Mouse (Mus musculus): ENCODE data around the gene Zcchc17. TPM values are rescaled to one million over a fixed set of nuclear protein-coding genes. Genes with fewer than 3 reads are reported as not detected.
A peak's percentile ranks its signal among the peaks of the same experiment; 100 is the strongest.

The Zcchc17 gene
- polyA plus RNA-seq, 1 experiment: 18.2 TPM

DNA sequence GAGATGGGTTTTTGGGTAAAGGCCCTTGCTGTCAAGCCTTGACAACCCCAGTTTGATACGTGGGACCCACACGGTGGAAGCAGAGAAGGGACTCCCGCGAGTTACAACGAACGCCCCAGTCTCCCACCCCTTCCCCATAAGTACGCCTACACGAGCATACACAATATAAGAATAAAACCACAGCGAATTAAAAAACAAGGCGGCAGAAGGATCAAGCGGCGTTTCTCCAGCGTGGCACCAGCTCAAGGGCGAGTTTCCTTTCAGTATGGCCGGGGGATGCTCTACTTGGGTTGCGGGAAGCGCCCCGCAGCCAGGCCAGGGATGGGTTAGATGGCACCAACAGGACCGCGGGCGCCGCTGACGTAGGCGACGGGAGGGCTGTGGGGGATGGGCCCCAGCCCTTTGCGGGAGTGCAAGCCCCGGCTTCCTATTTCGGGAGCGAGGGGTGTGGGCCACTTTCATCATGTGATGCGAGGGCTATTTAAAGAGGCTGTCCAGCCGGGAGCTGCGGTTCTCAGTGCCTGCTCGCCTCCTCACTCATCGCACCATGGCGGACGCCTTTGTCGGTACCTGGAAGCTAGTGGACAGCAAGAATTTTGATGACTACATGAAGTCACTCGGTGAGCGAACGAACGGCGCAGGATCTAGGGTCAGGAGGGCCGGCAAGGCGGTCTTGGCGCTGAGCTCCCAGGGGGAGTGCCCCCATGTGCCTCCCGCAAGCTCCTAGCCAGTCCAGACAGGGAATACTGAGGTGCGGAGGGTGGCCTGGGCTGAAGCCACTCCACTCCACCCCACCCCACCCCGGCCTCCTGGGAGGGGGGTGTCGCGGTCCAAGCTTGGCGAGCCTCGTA is 51.3 kb downstream of the Zcchc17 start, which contains the start of the genes Fabp3 and Gm10570:
Gene Fabp3, plus strand, starts transcription at position 365 of the 851 bp plus-strand sequence.
Gene Gm10570, minus strand, starts transcription at position 444 of the 851 bp plus-strand sequence.
- DNase-seq: peak; percentile 33
- no peaks in the 10 kb centered on the region for H3K4me1 ChIP-seq (ENCODE audit: control insufficient read depth, insufficient read depth, low read length)
- peak within 1 kb of the TSS; percentile 57 for H3K4me3 ChIP-seq (replicated peaks; ENCODE audit: extremely low read depth, low read depth, low read length)
- 1% methylated on average over 52 of the region's 52 CpGs for WGBS
- TF ChIP-seq CTCF (IDR thresholded peaks at IDR 0.05; ENCODE audit: insufficient read depth, low read length) (no peak), POLR2A (IDR thresholded peaks at IDR 0.05; ENCODE audit: borderline replicate concordance, extremely low read depth, low read depth, low read length) (no peak)

DNA sequence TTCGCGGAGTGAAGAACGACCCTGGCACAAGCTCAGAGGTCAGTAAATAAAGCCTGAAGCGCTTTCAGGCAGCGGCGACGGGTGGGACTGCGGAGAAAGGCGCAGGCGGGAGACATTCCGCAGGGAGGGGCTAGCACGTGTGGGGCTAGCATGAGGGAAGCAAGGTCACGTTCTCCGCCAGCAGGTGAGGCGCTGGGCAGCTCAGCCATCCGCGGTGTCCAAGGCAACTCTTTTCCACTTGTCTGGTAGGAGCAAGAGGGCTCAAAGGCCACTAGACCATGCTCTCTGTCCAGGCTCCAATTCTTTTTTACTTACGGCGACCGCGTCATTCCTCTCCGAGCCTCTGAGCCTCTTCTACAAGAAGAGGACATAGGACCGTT is 51.9 kb downstream of the Zcchc17 start:
- 2% methylated on average over 23 of the region's 23 CpGs for WGBS
- peak; percentile 57 for DNase-seq
- H3K4me3 ChIP-seq (replicated peaks; ENCODE audit: extremely low read depth, low read depth, low read length): peak overlapping the region; percentile 3
- no peaks in the 10 kb centered on the region for H3K4me1 ChIP-seq (ENCODE audit: control insufficient read depth, insufficient read depth, low read length)
- TF ChIP-seq CTCF (IDR thresholded peaks at IDR 0.05; ENCODE audit: insufficient read depth, low read length): no peak
- no peak for TF ChIP-seq POLR2A (IDR thresholded peaks at IDR 0.05; ENCODE audit: borderline replicate concordance, extremely low read depth, low read depth, low read length)

DNA sequence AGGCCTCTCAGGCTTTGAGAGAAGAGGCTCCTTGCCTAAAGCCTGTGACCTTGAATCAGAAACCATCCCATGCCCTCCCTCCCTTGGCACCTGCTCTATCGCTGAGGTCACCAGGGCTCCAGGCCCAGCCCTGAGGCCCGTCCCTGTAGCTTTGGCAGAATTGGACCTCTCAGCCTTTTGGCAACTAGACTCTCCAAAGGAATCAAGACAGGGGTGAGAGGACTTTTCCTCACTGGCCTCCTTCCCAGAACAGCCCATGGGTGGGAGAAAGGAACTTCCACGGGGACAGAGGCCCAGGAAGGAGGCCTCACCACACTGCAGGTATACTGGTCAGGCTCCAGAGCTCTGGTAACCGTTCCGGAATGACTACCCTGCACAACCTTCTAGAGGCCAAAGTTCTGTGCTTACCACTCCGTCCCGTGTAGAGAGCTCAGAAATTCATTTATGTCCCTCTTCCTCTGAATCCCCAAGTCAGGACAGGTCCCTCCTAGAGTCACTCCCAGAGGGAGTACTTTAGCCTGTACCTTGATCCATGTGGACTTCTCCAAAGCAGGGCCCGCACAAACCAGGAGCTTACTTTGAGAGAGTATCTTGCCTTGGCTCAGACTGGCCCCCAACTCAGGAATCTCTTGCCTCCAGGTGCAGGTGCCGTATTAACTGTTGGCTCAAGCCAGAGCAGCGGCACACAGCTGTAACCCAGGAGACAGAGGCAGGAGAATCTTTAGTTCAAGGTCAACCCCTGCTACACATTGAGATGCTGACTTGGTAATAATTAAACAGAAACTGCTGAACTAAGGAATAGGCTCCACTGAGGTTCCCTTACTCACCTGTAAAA is 52.7 kb downstream of the Zcchc17 start:
- WGBS: 67% methylated on average over 10 of the region's 10 CpGs
- Histone ChIP-seq H3K4me1 (ENCODE audit: control insufficient read depth, insufficient read depth, low read length) (no peaks in the 10 kb centered on the region), H3K4me3 (replicated peaks; ENCODE audit: extremely low read depth, low read depth, low read length) (no peak overlapping the region)
- no peak for TF ChIP-seq POLR2A (IDR thresholded peaks at IDR 0.05; ENCODE audit: borderline replicate concordance, extremely low read depth, low read depth, low read length)
- no peak for TF ChIP-seq CTCF (IDR thresholded peaks at IDR 0.05; ENCODE audit: insufficient read depth, low read length)
- DNase-seq: peak; percentile 10

DNA sequence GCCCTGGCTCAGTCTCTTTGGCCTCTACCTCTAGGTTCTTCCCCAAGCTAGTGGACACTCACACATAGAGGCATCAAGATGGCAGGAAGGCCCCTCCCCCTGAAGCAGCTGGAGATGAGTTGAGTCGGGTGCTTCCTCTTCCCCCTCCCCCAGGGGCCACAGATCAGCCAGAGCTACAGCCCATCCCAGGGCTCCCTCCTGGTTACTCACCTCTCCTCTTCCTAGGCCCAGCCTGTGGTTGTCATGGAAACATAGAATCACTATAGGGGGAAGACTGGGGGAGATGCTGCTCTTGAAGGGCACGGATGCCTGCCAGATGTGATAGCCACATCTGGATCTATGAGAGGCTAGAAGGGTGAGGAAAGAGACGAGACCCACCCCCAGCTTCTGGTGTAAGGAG is 55.0 kb downstream of the Zcchc17 start:
- Histone ChIP-seq H3K4me3 (replicated peaks; ENCODE audit: extremely low read depth, low read depth, low read length) (no peak overlapping the region), H3K4me1 (ENCODE audit: control insufficient read depth, insufficient read depth, low read length) (no peaks in the 10 kb centered on the region)
- no peak for DNase-seq
- no peak for TF ChIP-seq POLR2A (IDR thresholded peaks at IDR 0.05; ENCODE audit: borderline replicate concordance, extremely low read depth, low read depth, low read length)
- TF ChIP-seq CTCF (IDR thresholded peaks at IDR 0.05; ENCODE audit: insufficient read depth, low read length): no peak
- 37% methylated on average over 3 of the region's 3 CpGs for WGBS

DNA sequence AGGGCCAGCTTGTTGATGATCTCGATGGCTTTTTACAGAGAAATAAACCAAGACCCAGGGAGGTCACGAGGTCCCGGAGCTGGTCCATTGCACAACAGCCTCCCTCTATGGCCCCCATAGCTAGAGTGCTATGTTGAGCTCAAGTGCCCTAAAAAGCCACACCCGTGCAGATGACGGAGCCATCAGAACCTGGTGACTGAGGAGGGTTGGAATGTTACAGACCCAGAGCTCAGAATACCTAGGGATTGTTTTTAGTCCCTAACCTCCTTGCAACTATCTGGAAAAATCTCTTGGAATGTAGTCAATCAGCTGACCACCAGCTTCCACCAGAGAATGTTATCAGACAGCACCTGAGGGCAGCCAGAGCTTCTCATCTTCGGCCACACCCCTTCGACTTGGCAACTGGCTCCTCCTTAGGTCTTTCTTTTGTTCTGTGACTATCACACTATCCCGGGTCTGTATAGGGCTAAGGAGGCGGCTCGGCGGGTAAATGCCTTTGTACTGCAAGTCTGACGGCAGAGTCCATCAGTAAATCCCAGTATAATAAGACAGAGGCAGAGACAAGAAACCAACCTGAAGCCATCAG is 57.4 kb downstream of the Zcchc17 start:
- Histone ChIP-seq H3K4me3 (replicated peaks; ENCODE audit: extremely low read depth, low read depth, low read length) (no peak overlapping the region), H3K4me1 (ENCODE audit: control insufficient read depth, insufficient read depth, low read length) (no peaks in the 10 kb centered on the region)
- no peak for TF ChIP-seq CTCF (IDR thresholded peaks at IDR 0.05; ENCODE audit: insufficient read depth, low read length)
- WGBS: 57% methylated on average over 12 of the region's 12 CpGs
- no peak for DNase-seq

DNA sequence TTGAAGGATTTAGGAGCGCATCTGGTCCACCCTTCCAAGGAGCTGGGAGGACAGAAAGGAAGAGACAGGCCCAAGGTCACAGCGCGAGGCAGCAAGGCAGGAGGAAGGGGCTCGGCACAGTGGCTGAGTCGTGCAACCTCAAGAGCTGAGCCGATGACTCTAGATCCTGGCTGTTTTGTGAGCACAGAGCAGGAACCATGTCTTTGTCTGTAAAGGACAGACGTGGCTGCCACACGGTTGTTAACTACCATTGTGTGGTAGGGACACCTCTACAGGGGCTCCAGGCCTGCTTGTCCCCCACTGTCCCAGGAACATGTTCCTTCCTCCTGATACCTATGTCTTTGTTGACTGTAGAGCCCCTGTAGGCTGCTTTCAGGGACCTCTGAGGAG is 60.1 kb downstream of the Zcchc17 start:
- 69% methylated on average over 8 of the region's 8 CpGs for WGBS
- Histone ChIP-seq H3K4me1 (ENCODE audit: control insufficient read depth, insufficient read depth, low read length) (no peaks in the 10 kb centered on the region), H3K4me3 (replicated peaks; ENCODE audit: extremely low read depth, low read depth, low read length) (no peak overlapping the region)
- no peak for DNase-seq
- TF ChIP-seq POLR2A (IDR thresholded peaks at IDR 0.05; ENCODE audit: borderline replicate concordance, extremely low read depth, low read depth, low read length): no peak
- TF ChIP-seq CTCF (IDR thresholded peaks at IDR 0.05; ENCODE audit: insufficient read depth, low read length): no peak

DNA sequence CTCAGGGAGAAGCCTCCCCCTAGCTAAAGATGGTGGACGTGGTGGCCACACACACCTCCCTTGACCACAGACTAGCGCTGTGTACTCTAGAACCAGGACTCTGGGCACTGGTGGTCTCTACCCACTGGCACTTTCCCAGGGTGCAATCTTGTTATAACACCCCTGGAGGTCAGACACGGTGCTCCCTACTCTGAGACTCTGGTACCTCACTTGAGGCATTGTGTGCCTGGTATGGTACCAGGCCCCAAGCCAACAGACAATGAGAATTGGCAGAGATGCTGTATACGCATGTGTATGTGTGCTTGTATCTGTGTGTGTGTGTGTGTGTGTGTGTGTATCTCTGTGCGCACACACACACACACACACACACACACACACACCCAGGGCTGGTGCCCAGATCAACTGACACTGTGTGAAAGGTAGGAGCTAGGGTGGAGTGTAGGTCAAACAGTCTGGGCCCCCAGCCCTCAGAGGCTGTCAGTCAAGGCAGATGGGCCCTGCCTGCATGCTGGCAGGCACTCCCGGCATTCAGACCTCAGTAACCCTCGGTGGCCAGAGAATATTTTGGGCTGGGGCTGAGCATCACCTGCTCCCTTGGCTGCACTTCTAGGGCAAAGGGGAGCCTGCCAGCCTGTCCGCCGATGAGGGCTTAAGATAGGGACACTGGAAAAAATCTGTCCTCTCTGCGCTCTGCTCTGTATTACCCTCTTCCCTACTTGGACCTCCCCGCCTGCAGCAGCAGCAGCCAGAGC is 60.7 kb downstream of the Zcchc17 start:
- no peak for TF ChIP-seq CTCF (IDR thresholded peaks at IDR 0.05; ENCODE audit: insufficient read depth, low read length)
- no peak for TF ChIP-seq POLR2A (IDR thresholded peaks at IDR 0.05; ENCODE audit: borderline replicate concordance, extremely low read depth, low read depth, low read length)
- no peak overlapping the region for H3K4me3 ChIP-seq (replicated peaks; ENCODE audit: extremely low read depth, low read depth, low read length)
- WGBS: 75% methylated on average over 11 of the region's 11 CpGs
- H3K4me1 ChIP-seq (ENCODE audit: control insufficient read depth, insufficient read depth, low read length): no peaks in the 10 kb centered on the region
- no peak for DNase-seq

DNA sequence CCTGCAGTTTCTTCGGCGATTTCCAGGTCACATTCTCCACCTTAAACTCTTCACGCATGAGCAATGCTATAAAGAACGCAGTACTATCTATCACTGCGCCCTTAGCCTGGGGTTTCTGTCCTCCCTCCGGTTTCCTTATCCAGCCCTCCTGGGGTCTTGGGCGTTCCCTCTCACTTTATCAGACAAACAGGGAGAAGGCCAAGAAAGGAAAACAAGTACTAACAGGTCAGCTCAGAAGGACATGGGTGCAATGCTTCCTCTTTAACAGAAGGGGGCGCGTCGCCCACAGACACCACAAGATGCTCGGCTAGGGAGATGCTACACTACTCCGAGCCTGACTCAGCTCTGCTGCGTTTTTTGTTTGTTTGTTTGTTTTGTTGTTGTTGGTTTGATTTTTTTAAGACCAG is 62.6 kb downstream of the Zcchc17 start:
- no peak overlapping the region for H3K4me3 ChIP-seq (replicated peaks; ENCODE audit: extremely low read depth, low read depth, low read length)
- no peak for DNase-seq
- TF ChIP-seq POLR2A (IDR thresholded peaks at IDR 0.05; ENCODE audit: borderline replicate concordance, extremely low read depth, low read depth, low read length): no peak
- peak; percentile 82 for TF ChIP-seq CTCF (IDR thresholded peaks at IDR 0.05; ENCODE audit: insufficient read depth, low read length)
- no peaks in the 10 kb centered on the region for H3K4me1 ChIP-seq (ENCODE audit: control insufficient read depth, insufficient read depth, low read length)
- WGBS: 24% methylated on average over 13 of the region's 13 CpGs
